Mouse (Mus musculus) gastrocnemius, postnatal 4 days (tissue): ENCODE data around the gene Mapre1. TPM values are rescaled to one million over a fixed set of nuclear protein-coding genes. Genes with fewer than 3 reads are reported as not detected.
"Not testable (repeated sequence)": the region's sequence is repeated elsewhere in the genome, so short reads cannot be mapped to it uniquely, and the experiment has no call there.

Experiments
- DNase-seq, 2 experiments: peaks; one replicate each; pipeline ENCODE4 v3.0.0; 2021 to 2022; ENCODE audit warnings: low spot score in 2 of 2, mixed read lengths in 2 of 2
- long read RNA-seq, 2 experiments: library from polyadenylated mRNA; stranded (forward); transcript quantifications; one replicate each; pipeline ENCODE4 v2.0.0; 2021
- total RNA-seq, 2 experiments: library from RNA; stranded (reverse); gene quantifications; 2 replicates each; pipeline ENCODE4 v1.2.3; 2021

Gene Mapre1
- total RNA-seq: 100 to 1,000 TPM; 110 to 127 TPM
- long read RNA-seq, experiment 1, full-length matches to known transcripts: 187 of 209 reads
- long read RNA-seq, experiment 1, partial matches to known transcripts: 3 of 209 reads
- long read RNA-seq, experiment 1, other reads (novel, unspliced or antisense): 19 of 209 reads
- long read RNA-seq, experiment 2, full-length matches to known transcripts: 164 of 191 reads
- long read RNA-seq, experiment 2, partial matches to known transcripts: 9 of 191 reads
- long read RNA-seq, experiment 2, other reads (novel, unspliced or antisense): 18 of 191 reads

- peak; percentile 99 to 100 for DNase-seq
Observed at GRCm38 (mm10) chr2:153740500-153741436, at the start of gene Mapre1. Gene Mapre1 (plus strand): TSS chr2:153741274.

DNA sequence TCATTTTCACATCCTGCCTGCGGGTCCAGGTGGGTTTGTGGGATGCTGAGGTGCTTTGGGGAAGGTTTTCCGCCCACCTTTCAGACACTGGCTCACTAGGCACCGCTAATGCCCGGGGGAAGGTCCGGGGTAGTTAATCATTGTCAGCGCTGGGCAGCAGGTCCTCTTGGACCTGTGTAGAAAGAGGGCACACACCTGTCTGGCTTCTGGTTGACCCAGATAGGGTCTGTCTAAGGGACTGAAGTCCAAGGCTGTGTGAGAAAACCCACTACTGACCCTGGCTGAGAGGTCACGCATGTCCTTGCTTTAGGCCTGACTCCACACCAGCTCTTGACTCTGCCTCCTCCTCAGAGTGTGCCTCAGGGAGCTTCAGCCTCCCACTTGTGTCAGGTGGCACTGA is 47.7 kb upstream of the Mapre1 start:
- not testable (repeated sequence) for DNase-seq

DNA sequence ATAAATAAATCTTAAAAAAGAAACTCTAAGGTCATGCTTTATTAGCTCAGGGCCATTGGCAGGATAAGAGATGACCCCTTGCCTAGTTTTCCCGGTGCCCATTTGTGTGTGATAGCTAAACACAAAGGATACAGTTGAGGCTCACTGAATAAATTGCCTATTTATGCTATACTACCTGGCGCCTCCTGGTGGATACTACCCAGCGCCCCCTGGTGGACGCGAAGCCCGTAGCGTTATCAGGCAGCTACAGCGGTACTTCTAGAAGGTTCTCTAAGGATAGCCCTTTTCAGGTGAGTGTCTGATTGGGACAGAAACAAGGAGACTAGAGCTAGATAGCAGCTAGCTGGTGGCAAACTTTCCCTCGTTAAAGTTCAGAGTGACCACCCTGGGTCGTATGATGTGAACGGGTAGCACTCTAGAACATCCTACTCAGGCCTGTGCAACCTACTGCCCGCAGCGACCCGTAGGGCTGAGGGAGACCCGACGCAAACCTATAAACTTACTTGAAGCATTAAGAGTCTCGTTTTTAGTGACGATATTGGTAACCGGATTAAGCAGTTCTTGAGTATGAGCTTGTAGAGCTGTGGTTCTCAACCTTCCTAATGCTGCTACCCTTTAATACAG is 46.5 kb upstream of the Mapre1 start:
- DNase-seq: peak; percentile 31 to 47

DNA sequence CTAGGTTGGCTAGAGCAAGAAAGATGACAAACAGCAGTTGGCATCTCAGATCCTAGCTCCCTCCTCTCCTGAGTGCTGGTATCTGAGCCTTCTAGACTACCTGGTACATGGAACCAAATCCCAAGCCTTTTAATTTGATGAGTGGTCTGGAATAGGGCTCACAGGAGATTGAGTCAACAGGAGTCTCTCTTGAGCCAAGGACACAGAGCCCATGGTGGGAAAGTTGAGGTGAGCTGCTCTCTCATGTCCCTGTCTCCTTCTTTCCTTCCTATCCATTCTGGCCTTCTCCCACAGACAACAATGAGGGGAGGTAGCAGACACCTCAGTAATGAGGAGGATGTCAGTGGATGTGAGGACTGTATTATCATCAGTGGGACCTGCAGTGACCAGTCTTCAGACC is 44.7 kb upstream of the Mapre1 start, which contains the start of gene Dnmt3c:
TSS of gene Dnmt3c (plus strand) at position 301 of the 400 bp plus-strand sequence.
- no peak for DNase-seq

GRCm38 (mm10) chr2:153703389-153703788 is 37.7 kb upstream of the Mapre1 start:
- no peak for DNase-seq

- DNase-seq: no peak
Observed at GRCm38 (mm10) chr2:153710701-153711330, 30.3 kb upstream of the Mapre1 start.

GRCm38 (mm10) chr2:153712646-153713091 is 28.4 kb upstream of the Mapre1 start:
- DNase-seq: no peak

DNA sequence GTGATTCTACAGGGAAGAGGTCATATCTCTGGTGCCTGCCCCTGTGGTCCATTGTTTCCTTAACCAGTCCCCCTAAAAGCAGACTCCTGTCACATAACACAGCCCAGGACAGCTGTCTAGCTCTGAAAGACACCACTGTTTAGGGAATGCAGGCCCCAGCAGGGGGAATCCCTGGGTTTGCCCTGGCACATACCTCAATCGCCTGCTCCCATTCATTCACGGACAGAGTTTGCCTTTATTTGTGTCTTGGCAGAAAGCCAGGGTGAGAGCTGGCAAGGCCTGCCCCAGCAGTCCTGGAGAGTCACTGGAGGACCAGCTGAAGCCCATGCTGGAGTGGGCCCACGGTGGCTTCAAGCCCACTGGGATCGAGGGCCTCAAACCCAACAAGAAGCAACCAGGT is 27.8 kb upstream of the Mapre1 start:
- DNase-seq: peak in 1 of 2 experiments; percentile 68

GRCm38 (mm10) chr2:153717861-153718260 is 23.2 kb upstream of the Mapre1 start:
- DNase-seq: not testable (repeated sequence)

GRCm38 (mm10) chr2:153723098-153723497 is 18.0 kb upstream of the Mapre1 start:
- no peak for DNase-seq

GRCm38 (mm10) chr2:153724424-153724823 is 16.6 kb upstream of the Mapre1 start:
- DNase-seq: no peak

- DNase-seq: no peak
Observed at GRCm38 (mm10) chr2:153724871-153725270, 16.2 kb upstream of the Mapre1 start.

- DNase-seq: no peak
Observed at GRCm38 (mm10) chr2:153725291-153725690, 15.8 kb upstream of the Mapre1 start.

GRCm38 (mm10) chr2:153734033-153734432 is 7.0 kb upstream of the Mapre1 start:
- no peak for DNase-seq

GRCm38 (mm10) chr2:153741437-153742065 is 477 bp downstream of the Mapre1 start:
- DNase-seq: peak; percentile 78 to 87

DNA sequence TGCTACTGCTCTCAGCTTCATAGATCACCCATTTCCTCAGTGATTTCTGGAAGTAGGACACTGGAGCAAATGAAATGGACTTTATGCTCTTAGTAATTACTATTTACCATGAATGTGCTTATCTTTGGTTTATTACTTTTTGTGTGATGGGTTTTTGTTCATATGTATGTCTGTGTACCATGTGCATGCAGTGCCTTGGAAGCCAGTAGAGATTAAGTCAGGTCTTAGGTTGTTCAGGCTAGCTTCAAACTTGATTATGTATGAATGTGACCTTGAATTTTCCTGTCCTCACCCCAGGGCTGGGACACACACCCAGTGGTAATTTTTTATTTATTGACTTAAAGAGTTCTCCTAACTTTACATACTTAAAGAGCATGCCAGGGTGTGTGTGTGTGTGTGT is 6.9 kb downstream of the Mapre1 start:
- no peak for DNase-seq

- no peak for DNase-seq
Observed at GRCm38 (mm10) chr2:153750363-153750762, 9.3 kb downstream of the Mapre1 start.

DNA sequence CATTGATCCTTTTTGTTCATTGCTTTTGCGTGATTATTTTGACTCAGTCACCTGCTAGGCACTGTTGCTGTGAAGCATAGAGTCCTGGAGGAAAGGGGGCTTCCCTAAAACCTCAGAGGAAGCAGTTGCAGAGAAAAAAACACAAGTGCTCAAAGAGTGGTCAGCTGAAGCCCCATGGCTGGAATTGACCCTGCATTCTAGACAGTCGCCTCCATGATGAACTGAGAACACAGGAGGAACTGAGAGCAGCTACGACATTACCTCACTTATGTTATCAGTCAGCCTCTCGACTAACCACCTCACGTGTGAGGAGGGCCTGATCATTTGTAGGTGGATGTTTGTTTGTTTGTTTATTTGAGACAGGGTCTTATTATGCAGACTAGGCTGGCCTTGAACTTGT is 21.0 kb downstream of the Mapre1 start:
- no peak for DNase-seq

DNA sequence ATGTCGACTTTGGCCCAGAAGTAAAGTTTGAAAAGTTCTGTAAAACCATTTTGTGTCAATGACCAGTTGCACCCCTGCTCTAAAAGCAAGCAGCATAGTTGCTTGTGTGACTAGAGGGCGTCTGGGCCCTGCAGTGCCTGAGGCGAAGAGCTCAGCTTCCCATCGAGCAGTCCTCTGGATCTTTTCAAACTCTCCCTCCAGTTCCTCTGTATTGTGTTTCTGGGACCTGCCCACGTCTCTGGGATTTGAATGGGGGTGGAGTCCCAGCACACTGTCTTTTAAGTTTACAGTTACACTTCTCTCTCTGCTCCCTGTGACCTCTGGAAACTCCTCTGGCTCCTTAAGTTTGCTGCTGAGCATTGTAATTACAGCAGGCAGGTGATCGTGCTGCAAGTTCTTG is 26.4 kb downstream of the Mapre1 start:
- no peak for DNase-seq

- no peak for DNase-seq
Observed at GRCm38 (mm10) chr2:153768881-153769280, 27.8 kb downstream of the Mapre1 start.

GRCm38 (mm10) chr2:153772950-153773349 is 31.9 kb downstream of the Mapre1 start:
- DNase-seq: no peak
